Mouse (Mus musculus) lung, postnatal 25 days (tissue): ENCODE results near the gene Heph.
"Not testable (repeated sequence)": the region's sequence is repeated elsewhere in the genome, so short reads cannot be mapped to it uniquely, and the experiment has no call there.

ENCODE experiments used
- DNase-seq: peaks from one replicate; pipeline ENCODE4 v3.0.0; 2022; ENCODE audit warnings: low spot score

Gene Heph

GRCm38 (mm10) chrX:96455149-96455548 is at the start of gene Heph:
Heph (plus strand) TSS chrX:96455359.
- DNase-seq, result no peak

- DNase-seq, result not testable (repeated sequence)
Observed at GRCm38 (mm10) chrX:96415351-96415750, 39.8 kb upstream of the Heph start.

GRCm38 (mm10) chrX:96416970-96417369 is 38.2 kb upstream of the Heph start:
- DNase-seq, result no peak

- no peak for DNase-seq
Observed at GRCm38 (mm10) chrX:96417733-96418132, 37.4 kb upstream of the Heph start.

GRCm38 (mm10) chrX:96419383-96419782 is 35.8 kb upstream of the Heph start:
- DNase-seq, result no peak

GRCm38 (mm10) chrX:96456201-96456963 is 1.2 kb downstream of the Heph start, which contains the start of gene Hsf3:
Hsf3 (minus strand) TSS chrX:96456294.
- peak; percentile 5 for DNase-seq

- DNase-seq, result no peak
Observed at GRCm38 (mm10) chrX:96501580-96501979, 46.4 kb downstream of the Heph start.
